Mouse (Mus musculus) ES-Bruce4 (cell line): Measurements from ENCODE around the gene Slc6a20b. TPM values are rescaled to one million over a fixed set of nuclear protein-coding genes. Genes with fewer than 3 reads are reported as not detected.

Experiments used
- H3K27ac ChIP-seq: 2 replicates; pipeline ENCODE4 v1.5.1; 2012; ENCODE audit warnings: low read length, inconsistent platforms; ENCODE audit not compliant: insufficient read depth
- H3K27me3 ChIP-seq: 2 replicates; pipeline ENCODE4 v1.6.1; 2012; ENCODE audit warnings: mild to moderate bottlenecking, low read length, inconsistent platforms; ENCODE audit not compliant: control insufficient read depth, poor library complexity, insufficient read depth, severe bottlenecking
- H3K36me3 ChIP-seq: 2 replicates; pipeline ENCODE4 v1.6.1; 2012; ENCODE audit warnings: inconsistent platforms, mild to moderate bottlenecking, low read length, moderate library complexity; ENCODE audit not compliant: control insufficient read depth, poor library complexity, insufficient read depth, severe bottlenecking
- H3K4me1 ChIP-seq: one replicate; pipeline ENCODE4 v1.8.1; 2011; ENCODE audit warnings: low read length; ENCODE audit not compliant: control insufficient read depth, insufficient read depth
- H3K4me3 ChIP-seq: 2 replicates; pipeline ENCODE4 v1.5.1; 2011; ENCODE audit warnings: low read depth, mild to moderate bottlenecking, low read length
- H3K9ac ChIP-seq: 2 replicates; pipeline ENCODE4 v1.6.1; 2012; ENCODE audit warnings: low read depth, mild to moderate bottlenecking, inconsistent platforms; ENCODE audit not compliant: poor library complexity, severe bottlenecking
- H3K9me3 ChIP-seq: replicated peaks from 2 replicates; pipeline ENCODE4 v1.6.1; 2012; ENCODE audit warnings: mild to moderate bottlenecking, low read length, inconsistent platforms; ENCODE audit not compliant: control insufficient read depth, poor library complexity, insufficient read depth, severe bottlenecking
- CTCF ChIP-seq: IDR thresholded peaks from one replicate; pipeline ENCODE4 v1.8.1; 2011; ENCODE audit warnings: low read depth, low read length
- EP300 ChIP-seq: IDR thresholded peaks from 2 replicates; pipeline ENCODE4 v1.6.1; 2011; ENCODE audit warnings: low read depth, low read length; ENCODE audit not compliant: insufficient read depth
- POLR2A ChIP-seq: IDR thresholded peaks from one replicate; pipeline ENCODE4 v1.8.1; 2011; ENCODE audit warnings: low read length; ENCODE audit not compliant: insufficient read depth
- polyA plus RNA-seq: library from polyadenylated mRNA; stranded (reverse); fragments of >200 nt; gene quantifications from 2 replicates; pipeline ENCODE4 v1.2.4, GENCODE M21; 2011; ENCODE audit warnings: low read depth; ENCODE audit not compliant: missing spikeins, insufficient read depth, insufficient read length

The Slc6a20b gene
- polyA plus RNA-seq, 1 experiment: 1.4 TPM

GRCm38 (mm10) chr9:123636771-123637170 lies 4.4 kb upstream of the Slc6a20b start:
- Histone ChIP-seq H3K9me3 (no peaks in the 10 kb centered on the region), H3K27me3 (no peaks in the 10 kb centered on the region; the same call in 1 of the 2 replicates), H3K4me3 (no peak overlapping the region), H3K9ac (no peak overlapping the region), H3K4me1 (no peaks in the 10 kb centered on the region), H3K36me3 (no peaks in the 10 kb centered on the region), H3K27ac (no peak overlapping the region)
- TF ChIP-seq POLR2A: no peak
- no peak for TF ChIP-seq EP300
- no peak for TF ChIP-seq CTCF

DNA sequence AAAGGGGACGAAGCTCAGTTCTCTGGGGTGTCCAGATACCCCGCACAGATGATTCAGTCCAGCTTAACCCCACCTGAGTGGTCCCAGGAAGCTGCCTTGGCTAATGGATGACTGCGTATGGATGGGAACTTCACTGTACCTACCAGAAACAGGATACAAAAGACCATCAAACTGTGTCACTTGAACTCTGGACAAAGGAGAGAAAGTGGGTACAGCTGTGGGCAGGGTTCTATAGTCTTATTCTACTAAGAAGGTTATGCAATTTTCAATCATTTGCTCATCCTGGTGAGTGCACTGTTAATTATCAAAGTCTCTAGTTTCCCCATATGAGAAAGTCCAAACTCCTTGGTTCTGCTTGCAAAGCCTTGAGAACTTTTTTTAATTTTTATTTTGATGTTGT lies 628 bp upstream of the Slc6a20b start:
- Histone ChIP-seq H3K9me3 (no peaks in the 10 kb centered on the region), H3K27me3 (no peaks in the 10 kb centered on the region; the same call in 1 of the 2 replicates), H3K9ac (no peak overlapping the region), H3K4me3 (no peak overlapping the region), H3K4me1 (no peaks in the 10 kb centered on the region), H3K36me3 (no peaks in the 10 kb centered on the region), H3K27ac (no peak overlapping the region)
- TF ChIP-seq EP300 (no peak), POLR2A (no peak), CTCF (no peak)

DNA sequence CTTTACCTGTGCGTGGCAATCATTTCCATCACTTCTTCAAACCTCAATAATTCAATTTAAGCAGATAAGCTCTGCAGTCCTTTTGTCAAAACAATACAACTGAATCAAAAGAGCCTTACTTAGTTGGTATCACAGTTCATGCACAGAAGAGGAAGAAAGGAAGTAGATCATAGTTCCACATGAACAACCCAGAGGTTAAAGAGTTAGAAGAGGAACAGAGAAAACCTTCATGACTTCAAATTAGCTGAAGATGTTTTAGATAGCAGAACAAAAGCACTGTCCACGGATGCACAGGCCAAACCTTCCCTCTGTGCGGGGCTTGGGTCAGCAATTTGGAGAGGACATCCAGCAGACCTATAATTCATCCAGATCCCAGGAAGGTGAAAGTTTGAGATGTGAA lies 699 bp downstream of the Slc6a20b start:
- Histone ChIP-seq H3K27ac (no peak overlapping the region), H3K27me3 (no peaks in the 10 kb centered on the region; the same call in 1 of the 2 replicates), H3K36me3 (no peaks in the 10 kb centered on the region), H3K9me3 (no peaks in the 10 kb centered on the region), H3K9ac (no peak overlapping the region), H3K4me3 (no peak overlapping the region), H3K4me1 (no peaks in the 10 kb centered on the region)
- TF ChIP-seq CTCF (no peak), POLR2A (no peak), EP300 (no peak)

- no peak overlapping the region for H3K27ac ChIP-seq
- no peak for TF ChIP-seq POLR2A
- TF ChIP-seq EP300: no peak
- TF ChIP-seq CTCF: no peak
- H3K27me3 ChIP-seq: no peaks in the 10 kb centered on the region
- no peak overlapping the region for H3K9ac ChIP-seq
- H3K4me1 ChIP-seq: no peaks in the 10 kb centered on the region
- no peak overlapping the region for H3K4me3 ChIP-seq
- H3K9me3 ChIP-seq: no peaks in the 10 kb centered on the region; the same call in 1 of the 2 replicates
- no peaks in the 10 kb centered on the region for H3K36me3 ChIP-seq
Observed at GRCm38 (mm10) chr9:123625821-123626220, 6.5 kb downstream of the Slc6a20b start.

DNA sequence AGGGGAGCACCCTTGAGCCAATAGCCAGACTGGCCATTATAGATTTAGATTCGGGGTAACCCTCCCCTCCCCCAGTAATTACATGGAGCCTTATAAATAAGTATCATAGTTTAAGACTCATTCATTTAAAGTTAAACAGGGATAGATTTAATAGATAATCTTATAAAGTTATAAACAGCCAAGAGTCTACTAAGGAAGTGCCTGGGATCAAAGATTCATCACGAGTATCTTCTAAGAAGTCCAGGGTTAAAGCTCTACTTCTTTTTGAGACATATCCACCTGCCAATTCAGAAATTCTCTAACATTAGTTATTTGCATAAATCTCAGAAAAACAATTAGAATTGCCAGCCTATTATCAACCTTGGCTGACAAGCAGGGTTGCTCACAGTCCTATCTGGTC lies 7.6 kb downstream of the Slc6a20b start:
- H3K4me3 ChIP-seq: no peak overlapping the region
- TF ChIP-seq CTCF: no peak
- no peak for TF ChIP-seq POLR2A
- TF ChIP-seq EP300: no peak
- H3K4me1 ChIP-seq: no peaks in the 10 kb centered on the region
- no peaks in the 10 kb centered on the region for H3K36me3 ChIP-seq
- H3K9me3 ChIP-seq: no peaks in the 10 kb centered on the region; the same call in 1 of the 2 replicates
- H3K27me3 ChIP-seq: no peaks in the 10 kb centered on the region
- H3K27ac ChIP-seq: no peak overlapping the region
- no peak overlapping the region for H3K9ac ChIP-seq

DNA sequence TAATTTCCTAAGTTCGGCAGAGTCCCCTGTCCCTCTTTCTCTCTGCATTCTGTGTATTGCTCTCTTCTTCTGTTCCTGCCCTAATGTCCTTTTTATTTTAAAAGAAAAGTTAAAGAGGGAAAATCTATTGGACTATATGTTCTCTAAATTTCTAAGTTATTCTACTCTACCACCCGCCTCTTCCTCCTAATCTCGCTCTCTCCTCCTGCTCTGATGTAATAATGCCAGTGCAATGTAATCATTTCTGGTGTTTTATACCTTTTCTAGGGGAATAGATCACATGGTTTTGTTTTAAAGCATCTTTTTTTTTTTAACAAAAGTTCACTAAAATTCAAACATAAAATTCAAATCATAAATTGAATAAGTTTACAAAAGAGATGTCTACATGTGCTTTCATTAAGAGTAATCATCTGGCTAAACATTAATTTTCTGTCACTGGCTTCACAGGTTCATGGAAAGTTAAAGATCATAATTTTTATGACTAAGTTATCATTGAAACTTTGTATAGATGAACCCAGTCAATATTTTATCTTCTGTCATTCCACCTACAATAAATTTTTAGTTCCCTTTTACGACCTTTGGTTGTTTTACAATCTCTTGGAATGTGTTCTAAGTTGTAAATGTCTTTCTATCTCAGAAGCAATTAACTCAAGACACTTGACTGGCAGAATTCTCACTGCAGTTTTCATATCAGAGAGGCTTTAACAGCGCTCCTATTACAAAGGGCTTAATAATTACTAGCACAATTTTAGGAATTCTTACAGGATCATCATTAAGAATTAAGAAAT lies 11.9 kb downstream of the Slc6a20b start:
- Histone ChIP-seq H3K4me1 (no peaks in the 10 kb centered on the region), H3K27me3 (no peaks in the 10 kb centered on the region), H3K9me3 (no peaks in the 10 kb centered on the region), H3K9ac (no peak overlapping the region), H3K4me3 (no peak overlapping the region), H3K36me3 (no peaks in the 10 kb centered on the region), H3K27ac (no peak overlapping the region)
- TF ChIP-seq POLR2A (no peak), EP300 (no peak), CTCF (no peak)
